Mouse (Mus musculus) CD4-positive, CD25-positive, alpha-beta regulatory T cell, adult 4 months (primary cell): Measurements from ENCODE around the gene Chpt1. TPM values are rescaled to one million over a fixed set of nuclear protein-coding genes. Genes with fewer than 3 reads are reported as not detected.

Experiments
- ATAC-seq: one replicate; pipeline ENCODE4 v1.8.0; 2017
- polyA plus RNA-seq, 2 experiments: library from polyadenylated mRNA; unstranded; fragments of 100-300 nt; shearing (Covaris generic); gene quantifications; one replicate each; pipeline ENCODE4 v1.2.1; 2017

Chpt1 gene
- polyA plus RNA-seq, 2 experiments from 2014 or later, result 4.1 to 4.5 TPM

- no peak for ATAC-seq
Measured at GRCm38 (mm10) chr10:88404220-88404619, 99.7 kb downstream of the Chpt1 start.

- ATAC-seq, result no peak
Measured at GRCm38 (mm10) chr10:88403021-88403420, 100.9 kb downstream of the Chpt1 start.

Other genes with a start within 250 kb of the Chpt1 start
- gene Dram1, start 125.0 kb downstream of the Chpt1 start, polyA plus RNA-seq, result under 1 TPM; 0.48 to 0.98 TPM
- 1 to 10 TPM; 4.1 to 6.5 TPM for gene Gnptab, start 124.9 kb downstream of the Chpt1 start, polyA plus RNA-seq
- not detected for gene Sycp3, start 44.5 kb downstream of the Chpt1 start, polyA plus RNA-seq
- not detected for gene Mybpc1, start 101.1 kb upstream of the Chpt1 start, polyA plus RNA-seq
- gene Spic, start 180.9 kb upstream of the Chpt1 start, polyA plus RNA-seq, result 1 to 10 TPM in 1 of 2 experiments, under 1 TPM in 1; 0.83 to 1.8 TPM
- gene Arl1, start 226.8 kb upstream of the Chpt1 start, polyA plus RNA-seq, result 10 to 100 TPM; 50.0 to 54.4 TPM